Mouse (Mus musculus): ENCODE measurements around the gene Slc27a2.

GRCm38 (mm10) chr2:126527461-126527860, 24.7 kb upstream of the Slc27a2 start:
- TF ChIP-seq POLR2A (IDR thresholded peaks at IDR 0.05; ENCODE audit: borderline replicate concordance, extremely low read depth, low read depth, low read length) (no peak), CTCF (IDR thresholded peaks at IDR 0.05; ENCODE audit: insufficient read depth, low read length) (no peak)

All from lung, adult 2 months (tissue).